Mouse (Mus musculus): ENCODE data around the gene Paqr9. TPM values are rescaled to one million over a fixed set of nuclear protein-coding genes. Genes with fewer than 3 reads are reported as not detected.

Gene Paqr9
- total RNA-seq, 1 experiment from 2014 or later, result 6.8 TPM

GRCm38 (mm10) chr9:95578366-95578895 is 19.0 kb downstream of the Paqr9 start:
- no peak for DNase-seq

GRCm38 (mm10) chr9:95581021-95581757 is 21.7 kb downstream of the Paqr9 start:
- no peak for DNase-seq

GRCm38 (mm10) chr9:95581758-95582515 is 22.5 kb downstream of the Paqr9 start:
- no peak for DNase-seq

GRCm38 (mm10) chr9:95582555-95582954 is 23.1 kb downstream of the Paqr9 start:
- no peak for DNase-seq

GRCm38 (mm10) chr9:95586046-95586445 is 26.6 kb downstream of the Paqr9 start:
- no peak for DNase-seq

- DNase-seq, result no peak
These were observed 28.6 kb downstream of the Paqr9 start for GRCm38 (mm10) chr9:95588070-95588469.

- no peak for DNase-seq
These were observed 34.8 kb downstream of the Paqr9 start for GRCm38 (mm10) chr9:95594291-95594690.

- no peak for DNase-seq
These were observed 38.2 kb downstream of the Paqr9 start for GRCm38 (mm10) chr9:95597466-95598178.

GRCm38 (mm10) chr9:95598179-95598721 is 38.8 kb downstream of the Paqr9 start:
- no peak for DNase-seq

GRCm38 (mm10) chr9:95599399-95599798 is 39.9 kb downstream of the Paqr9 start:
- DNase-seq, result no peak

- no peak for DNase-seq
These were observed 43.4 kb downstream of the Paqr9 start for GRCm38 (mm10) chr9:95602849-95603248.

- DNase-seq, result no peak
These were observed 43.9 kb downstream of the Paqr9 start for GRCm38 (mm10) chr9:95603316-95603715.

GRCm38 (mm10) chr9:95607196-95607595 is 47.7 kb downstream of the Paqr9 start:
- no peak for DNase-seq

- DNase-seq, result no peak
These were observed 52.9 kb downstream of the Paqr9 start for GRCm38 (mm10) chr9:95612246-95612768.

- DNase-seq, result no peak
These were observed 54.1 kb downstream of the Paqr9 start for GRCm38 (mm10) chr9:95613426-95614127.

- DNase-seq, result no peak
These were observed 55.6 kb downstream of the Paqr9 start for GRCm38 (mm10) chr9:95614861-95615615.

- no peak for DNase-seq
These were observed 56.5 kb downstream of the Paqr9 start for GRCm38 (mm10) chr9:95615961-95616360.

Data from adrenal gland, postnatal 25 days (tissue).